Comparison of ENCODE assay signal across 23 mouse cellular contexts in the genomic region with DNA sequence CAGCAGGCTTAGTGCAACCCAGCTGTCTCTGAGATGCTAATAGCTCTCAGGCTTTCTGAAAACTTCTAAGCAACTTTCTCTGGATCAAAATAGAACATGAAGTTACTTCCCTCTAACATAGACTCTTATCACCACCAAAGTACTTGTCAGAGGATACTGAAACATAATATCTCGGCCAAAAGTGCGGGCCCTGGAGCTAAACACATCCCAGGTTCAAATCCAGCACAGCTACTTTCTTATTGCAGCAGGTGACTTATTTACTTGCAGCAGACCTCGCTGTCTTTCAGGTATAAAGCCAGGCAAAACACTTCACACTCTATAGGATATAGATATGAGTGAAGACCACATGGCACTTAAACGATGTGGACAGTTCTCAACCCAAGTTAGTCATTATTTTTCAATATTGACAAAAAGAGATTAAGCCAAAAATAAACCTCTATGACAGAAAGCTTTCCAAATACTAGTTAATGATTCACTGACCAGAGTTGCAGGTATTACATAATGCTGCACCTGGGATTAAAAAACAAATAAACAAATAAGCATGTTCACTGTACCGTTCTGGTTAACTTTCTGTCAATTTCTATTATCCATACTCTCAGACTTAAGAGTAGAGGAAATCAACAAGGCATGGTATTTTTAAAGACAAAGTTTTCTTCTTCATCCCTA. TPM values are rescaled to one million over a fixed set of nuclear protein-coding genes. Genes with fewer than 3 reads are reported as not detected.
DNase-seq lines count a peak whose midpoint lies in the region; ATAC-seq and TF ChIP-seq lines count a peak whose summit lies in the region.
"Had no signal": no experiment of that assay in that cellular context is flagged by ENCODE, and none has a peak within 500 bp of the region (broad histone marks: within the 10 kb centered on the region; RNA-seq: fewer than 3 reads in every experiment).

No protein-coding gene starts in this region.

- DNase-seq in kidney, adult 2 months: peak; percentile 49
- no peak for DNase-seq in kidney, adult 11 months
- DNase-seq in liver, embryonic 13.5 days: no peak
- peak; percentile 24 for DNase-seq in stomach, postnatal 0 days (ENCODE audit: low spot score)
- no peak for DNase-seq in midbrain, embryonic 11.5 days (ENCODE audit: low spot score, missing footprints)
- no peak for DNase-seq in heart, adult 8-10 months (ENCODE audit: low spot score)
- DNase-seq: adrenal gland, postnatal 36 days; cerebellum, adult 11-12 months; cerebellum, postnatal 14 days; embryo, embryonic 11 days; gastrocnemius, postnatal 10 days; heart, adult 18-20 months; lung, postnatal 4 days; right cerebral cortex, postnatal 25 days; thymus, postnatal 4 days had no signal

- no peaks in the 10 kb centered on the region for H3K27me3 ChIP-seq in forebrain, embryonic 13.5 days
- H3K27me3 ChIP-seq in forebrain, embryonic 12.5 days: no peaks in the 10 kb centered on the region
- H3K27me3 ChIP-seq in kidney, adult 2 months (replicated peaks; ENCODE audit: control insufficient read depth, insufficient read depth, low read length): no peaks in the 10 kb centered on the region
- no peaks in the 10 kb centered on the region for H3K27me3 ChIP-seq in liver, embryonic 13.5 days
- H3K27me3 ChIP-seq in stomach, postnatal 0 days (ENCODE audit: control insufficient read depth, insufficient read depth, low read length): no peaks in the 10 kb centered on the region
- H3K27me3 ChIP-seq in midbrain, embryonic 11.5 days (ENCODE audit: control insufficient read depth, insufficient read depth, low read length): no peaks in the 10 kb centered on the region
- H3K27me3 ChIP-seq: heart, embryonic 15.5 days; limb, embryonic 12.5 days; lung, embryonic 15.5 days had no signal

- H3K9ac ChIP-seq in forebrain, embryonic 13.5 days: no peak overlapping the region
- H3K9ac ChIP-seq in forebrain, embryonic 12.5 days: no peak overlapping the region
- H3K9ac ChIP-seq in liver, embryonic 13.5 days: peak overlapping the region; percentile 97
- H3K9ac ChIP-seq in stomach, postnatal 0 days (ENCODE audit: low read length): no peak overlapping the region
- no peak overlapping the region for H3K9ac ChIP-seq in midbrain, embryonic 11.5 days (ENCODE audit: low read length)
- H3K9ac ChIP-seq: heart, embryonic 15.5 days; limb, embryonic 12.5 days; lung, embryonic 15.5 days had no signal

- 95% methylated on average over 5 of the region's 5 CpGs for WGBS in forebrain, embryonic 13.5 days
- 89% methylated on average over 5 of the region's 5 CpGs for WGBS in forebrain, embryonic 12.5 days
- 45% methylated on average over 5 of the region's 5 CpGs for WGBS in kidney, adult 2 months
- WGBS in liver, embryonic 13.5 days (ENCODE audit: insufficient replicate concordance): 58% methylated on average over 5 of the region's 5 CpGs
- WGBS in stomach, postnatal 0 days: 58% methylated on average over 5 of the region's 5 CpGs
- 88% methylated on average over 5 of the region's 5 CpGs for WGBS in midbrain, embryonic 11.5 days

- no peak overlapping the region for H3K27ac ChIP-seq in forebrain, embryonic 13.5 days
- H3K27ac ChIP-seq in forebrain, embryonic 12.5 days: no peak overlapping the region
- H3K27ac ChIP-seq in kidney, adult 2 months (ENCODE audit: insufficient read depth, low read depth, low read length): peak overlapping the region; percentile 44; the same call in 1 of the 2 replicates
- peak overlapping the region; percentile 97 for H3K27ac ChIP-seq in liver, embryonic 13.5 days
- 0 out of 2 replicates have a peak overlapping the region, but pooled peaks have one; percentile 30 for H3K27ac ChIP-seq in stomach, postnatal 0 days (replicated peaks)
- no peak overlapping the region for H3K27ac ChIP-seq in midbrain, embryonic 11.5 days (ENCODE audit: low read depth, low read length)
- H3K27ac ChIP-seq: heart, embryonic 15.5 days; hindbrain, embryonic 10.5 days; limb, embryonic 12.5 days; lung, embryonic 15.5 days had no signal

- peaks cover 51% of the 10 kb centered on the region for H3K36me3 ChIP-seq in forebrain, embryonic 13.5 days (ENCODE audit: poor library complexity, severe bottlenecking)
- peaks cover 50% of the 10 kb centered on the region for H3K36me3 ChIP-seq in forebrain, embryonic 12.5 days (replicated peaks)
- H3K36me3 ChIP-seq in kidney, adult 2 months (ENCODE audit: control insufficient read depth, insufficient read depth, low read length): no peaks in the 10 kb centered on the region
- peaks cover 44% of the 10 kb centered on the region for H3K36me3 ChIP-seq in liver, embryonic 13.5 days
- no peaks in the 10 kb centered on the region; the same call in 1 of the 2 replicates for H3K36me3 ChIP-seq in stomach, postnatal 0 days (ENCODE audit: control insufficient read depth, insufficient read depth, low read length)
- H3K36me3 ChIP-seq in midbrain, embryonic 11.5 days (ENCODE audit: control insufficient read depth, insufficient read depth, low read length): peaks cover 7% of the 10 kb centered on the region; the same call in 1 of the 2 replicates

- TF ChIP-seq CTCF in kidney, adult 2 months (conservative IDR thresholded peaks at IDR 0.05; ENCODE audit: insufficient read depth, insufficient read length, low read depth, low read length): no peak
- no peak for TF ChIP-seq CTCF in stomach, postnatal 0 days (IDR thresholded peaks at IDR 0.05; ENCODE audit: low read depth)

- TF ChIP-seq POLR2A in kidney, adult 2 months (IDR thresholded peaks at IDR 0.05; ENCODE audit: low read depth, low read length): no peak

- no peak overlapping the region for H3K4me3 ChIP-seq in forebrain, embryonic 13.5 days
- H3K4me3 ChIP-seq in forebrain, embryonic 12.5 days (replicated peaks): no peak overlapping the region
- H3K4me3 ChIP-seq in kidney, adult 2 months (ENCODE audit: insufficient read depth, low read depth, low read length): no peak overlapping the region
- H3K4me3 ChIP-seq in liver, embryonic 13.5 days (replicated peaks): no peak overlapping the region
- no peak overlapping the region for H3K4me3 ChIP-seq in stomach, postnatal 0 days (ENCODE audit: low read depth, low read length)
- no peak overlapping the region for H3K4me3 ChIP-seq in midbrain, embryonic 11.5 days (ENCODE audit: low read depth, low read length)
- H3K4me3 ChIP-seq: heart, embryonic 15.5 days; hindbrain, embryonic 10.5 days; limb, embryonic 12.5 days; lung, embryonic 15.5 days; midbrain, embryonic 10.5 days had no signal

- H3K9me3 ChIP-seq in forebrain, embryonic 13.5 days (replicated peaks): no peaks in the 10 kb centered on the region
- H3K9me3 ChIP-seq in forebrain, embryonic 12.5 days: no peaks in the 10 kb centered on the region
- no peaks in the 10 kb centered on the region for H3K9me3 ChIP-seq in liver, embryonic 13.5 days (replicated peaks)
- H3K9me3 ChIP-seq in stomach, postnatal 0 days (ENCODE audit: control insufficient read depth, low read length): no peaks in the 10 kb centered on the region
- no peaks in the 10 kb centered on the region for H3K9me3 ChIP-seq in midbrain, embryonic 11.5 days (ENCODE audit: control insufficient read depth, low read length)
- H3K9me3 ChIP-seq: G1E; heart, embryonic 15.5 days; hindbrain, embryonic 10.5 days; limb, embryonic 12.5 days; lung, embryonic 15.5 days; midbrain, embryonic 10.5 days had no signal

- TF ChIP-seq EP300 in stomach, postnatal 0 days (optimal IDR thresholded peaks at IDR 0.05): no peak

- no peak for ATAC-seq in forebrain, embryonic 13.5 days
- ATAC-seq in forebrain, embryonic 12.5 days (ENCODE audit: low FRiP score): no peak
- no peak for ATAC-seq in liver, embryonic 13.5 days (ENCODE audit: low read depth)
- ATAC-seq in stomach, postnatal 0 days (ENCODE audit: low FRiP score, low TSS enrichment): peak; percentile 66
- ATAC-seq in midbrain, embryonic 11.5 days (ENCODE audit: low FRiP score): no peak

- peak overlapping the region; percentile 83 for H3K4me2 ChIP-seq in forebrain, embryonic 13.5 days
- no peak overlapping the region for H3K4me2 ChIP-seq in forebrain, embryonic 12.5 days
- H3K4me2 ChIP-seq in liver, embryonic 13.5 days: peak overlapping the region; percentile 97
- no peak overlapping the region for H3K4me2 ChIP-seq in stomach, postnatal 0 days (replicated peaks; ENCODE audit: low read depth)
- H3K4me2 ChIP-seq in midbrain, embryonic 11.5 days: no peak overlapping the region
- H3K4me2 ChIP-seq: heart, embryonic 15.5 days; limb, embryonic 12.5 days; lung, embryonic 15.5 days had no signal

- H3K4me1 ChIP-seq in forebrain, embryonic 13.5 days: peaks cover 61% of the 10 kb centered on the region
- peaks cover 60% of the 10 kb centered on the region for H3K4me1 ChIP-seq in forebrain, embryonic 12.5 days
- H3K4me1 ChIP-seq in kidney, adult 2 months (ENCODE audit: control insufficient read depth, insufficient read depth, low read length): peaks cover 3% of the 10 kb centered on the region; the same call in 1 of the 2 replicates
- peaks cover 66% of the 10 kb centered on the region for H3K4me1 ChIP-seq in liver, embryonic 13.5 days (replicated peaks)
- H3K4me1 ChIP-seq in stomach, postnatal 0 days (replicated peaks; ENCODE audit: control insufficient read depth, insufficient read depth): peaks cover 10% of the 10 kb centered on the region
- H3K4me1 ChIP-seq in midbrain, embryonic 11.5 days (ENCODE audit: control insufficient read depth, insufficient read depth, low read length): peaks cover 29% of the 10 kb centered on the region

RNA-seq across cellular contexts. Expression of gene Tmem131l, which starts 5.7 kb away (rescaled TPM):
- polyA plus RNA-seq in forebrain, embryonic 13.5 days (2015; fragmentation: Nextera tagmentation; extraction: Ambion mirVana): 125 and 139 TPM in 2 replicates
- polyA plus RNA-seq in forebrain, embryonic 12.5 days (2016; fragmentation: Nextera tagmentation; extraction: Ambion mirVana): 116 and 130 TPM in 2 replicates
- 8.8 and 9.8 TPM in 2 replicates for polyA plus RNA-seq in kidney, adult 2 months (2012; rRNA removed)
- 23.0 and 23.7 TPM in 2 replicates for polyA plus RNA-seq in liver, embryonic 13.5 days (2015; fragmentation: Nextera tagmentation; extraction: Ambion mirVana)
- polyA plus RNA-seq in stomach, postnatal 0 days (2015; fragmentation: Nextera tagmentation; extraction: Ambion mirVana): 15.5 and 18.3 TPM in 2 replicates
- polyA plus RNA-seq in midbrain, embryonic 11.5 days (2014; fragmentation: Nextera tagmentation; extraction: Ambion mirVana): 67.1 and 76.3 TPM in 2 replicates
- 10 to 100 TPM; 17.6 to 25.0 (median 21.0) TPM for total RNA-seq in heart, adult 8-10 months (2022)

Comparison
In these comparisons a context has a peak if more than half of its experiments do, and no peak if none do; other contexts are left out.
1. H3K4me2 ChIP-seq: peak in forebrain, embryonic 13.5 days (single experiment) and liver, embryonic 13.5 days (single experiment); none in forebrain, embryonic 12.5 days (single experiment), stomach, postnatal 0 days (single experiment) and midbrain, embryonic 11.5 days (single experiment).
2. DNase-seq: peak in kidney, adult 2 months (single experiment) and stomach, postnatal 0 days (single experiment); none in kidney, adult 11 months (single experiment), liver, embryonic 13.5 days (single experiment), midbrain, embryonic 11.5 days (single experiment) and heart, adult 8-10 months (single experiment).
3. H3K27ac ChIP-seq: peak in kidney, adult 2 months (single experiment), liver, embryonic 13.5 days (single experiment) and stomach, postnatal 0 days (single experiment); none in forebrain, embryonic 13.5 days (single experiment), forebrain, embryonic 12.5 days (single experiment) and midbrain, embryonic 11.5 days (single experiment).